Comparison of ENCODE assay signal across 8 mouse cellular contexts in genomic region chr9:61645661-61646425, GRCm38 (mm10).
DNase-seq lines count a peak whose midpoint lies in the region; ATAC-seq and TF ChIP-seq lines count a peak whose summit lies in the region.

No protein-coding gene starts in this region.

- no peaks in the 10 kb centered on the region for H3K9me3 ChIP-seq in heart, embryonic 11.5 days (replicated peaks; ENCODE audit: control insufficient read depth, low read length)
- 0 out of 2 replicates have a peak, but pooled peaks cover 2% of the 10 kb centered on the region for H3K9me3 ChIP-seq in kidney, embryonic 14.5 days (ENCODE audit: control insufficient read depth, low read length)
- H3K9me3 ChIP-seq in neural tube, embryonic 13.5 days: peaks cover 5% of the 10 kb centered on the region; the same call in 1 of the 2 replicates

- H3K4me3 ChIP-seq in heart, adult 2 months: no peak overlapping the region
- no peak overlapping the region for H3K4me3 ChIP-seq in heart, embryonic 11.5 days (ENCODE audit: low read depth, low read length)
- H3K4me3 ChIP-seq in kidney, embryonic 14.5 days (ENCODE audit: low read length): no peak overlapping the region
- H3K4me3 ChIP-seq in neural tube, embryonic 13.5 days: no peak overlapping the region

- no peak for TF ChIP-seq CTCF in heart, adult 2 months (IDR thresholded peaks at IDR 0.05)

- peak overlapping the region; percentile 38; the same call in 1 of the 2 replicates for H3K9ac ChIP-seq in heart, adult 2 months (ENCODE audit: low read depth, low read length)
- no peak overlapping the region for H3K9ac ChIP-seq in heart, embryonic 11.5 days (ENCODE audit: low read depth, low read length)
- no peak overlapping the region for H3K9ac ChIP-seq in kidney, embryonic 14.5 days (ENCODE audit: low read depth, low read length)
- H3K9ac ChIP-seq in neural tube, embryonic 13.5 days: peak overlapping the region; percentile 47; the same call in 1 of the 2 replicates

- no peak for TF ChIP-seq EP300 in heart, adult 2 months (IDR thresholded peaks at IDR 0.05; ENCODE audit: insufficient read depth, low read depth, low read length)

- H3K27me3 ChIP-seq in heart, adult 2 months (ENCODE audit: control insufficient read depth, insufficient read depth, low read length): no peaks in the 10 kb centered on the region
- H3K27me3 ChIP-seq in heart, embryonic 11.5 days (ENCODE audit: control insufficient read depth, insufficient read depth, low read length): no peaks in the 10 kb centered on the region
- no peaks in the 10 kb centered on the region for H3K27me3 ChIP-seq in kidney, embryonic 14.5 days (ENCODE audit: control insufficient read depth, insufficient read depth, low read length)
- 0 out of 2 replicates have a peak, but pooled peaks cover 2% of the 10 kb centered on the region for H3K27me3 ChIP-seq in neural tube, embryonic 13.5 days

- H3K4me1 ChIP-seq in heart, adult 2 months (ENCODE audit: control insufficient read depth, insufficient read depth, low read length): peaks cover 2% of the 10 kb centered on the region
- H3K4me1 ChIP-seq in heart, embryonic 11.5 days (ENCODE audit: control insufficient read depth, insufficient read depth, low read length): no peaks in the 10 kb centered on the region
- no peaks in the 10 kb centered on the region for H3K4me1 ChIP-seq in kidney, embryonic 14.5 days (ENCODE audit: control insufficient read depth, insufficient read depth, low read length)
- H3K4me1 ChIP-seq in neural tube, embryonic 13.5 days (replicated peaks): peaks cover 17% of the 10 kb centered on the region

- H3K79me2 ChIP-seq in heart, adult 2 months (replicated peaks; ENCODE audit: control insufficient read depth, insufficient read depth, low read length): no peaks in the 10 kb centered on the region

- no peak for ATAC-seq in heart, embryonic 11.5 days (replicated peaks; ENCODE audit: insufficient number of reproducible peaks, low FRiP score, low TSS enrichment)
- ATAC-seq in kidney, embryonic 14.5 days (ENCODE audit: low FRiP score, low TSS enrichment): peak; percentile 76; the same call in 1 of the 2 replicates
- peak; percentile 82 for ATAC-seq in neural tube, embryonic 13.5 days (ENCODE audit: low read depth)

- no peak overlapping the region for H3K4me2 ChIP-seq in heart, embryonic 11.5 days
- no peak overlapping the region; the same call in 1 of the 2 replicates for H3K4me2 ChIP-seq in kidney, embryonic 14.5 days (replicated peaks; ENCODE audit: low read depth, low read length)
- H3K4me2 ChIP-seq in neural tube, embryonic 13.5 days: 0 out of 2 replicates have a peak overlapping the region, but pooled peaks have one; percentile 11

- peak in 1 of 2 experiments; percentile 48 for DNase-seq in heart, adult 2 months
- DNase-seq in gastrocnemius, postnatal 10 days: peak; percentile 55
- DNase-seq in layer of hippocampus, adult 18-20 months (ENCODE audit: low spot score in 2 of 2): no peak
- no peak for DNase-seq in cerebellum, adult 8-10 months
- no peak for DNase-seq in Muller cell, postnatal 12 days (ENCODE audit: inconsistent ontology term)

- intact Hi-C loops in heart, adult 2 months (cut with DNase I): no loop called here

- H3K27ac ChIP-seq in heart, adult 2 months: peak overlapping the region; percentile 67
- H3K27ac ChIP-seq in heart, embryonic 11.5 days (ENCODE audit: low read depth, low read length): no peak overlapping the region
- no peak overlapping the region for H3K27ac ChIP-seq in kidney, embryonic 14.5 days (ENCODE audit: low read depth, low read length)
- H3K27ac ChIP-seq in neural tube, embryonic 13.5 days (replicated peaks): peak overlapping the region; percentile 78

- no peak; the same call in 1 of the 2 replicates for TF ChIP-seq POLR2A in heart, adult 2 months (IDR thresholded peaks at IDR 0.05; ENCODE audit: insufficient read depth, low read depth, low read length)

- 41% methylated on average over 20 of the region's 20 CpGs for WGBS in heart, adult 2 months
- 55% methylated on average over 20 of the region's 20 CpGs for WGBS in heart, embryonic 11.5 days (ENCODE audit: insufficient replicate concordance)
- 37% methylated on average over 20 of the region's 20 CpGs for WGBS in kidney, embryonic 14.5 days
- 26% methylated on average over 20 of the region's 20 CpGs for WGBS in neural tube, embryonic 13.5 days

- H3K36me3 ChIP-seq in heart, adult 2 months (ENCODE audit: control insufficient read depth, insufficient read depth, low read length): no peaks in the 10 kb centered on the region
- H3K36me3 ChIP-seq in heart, embryonic 11.5 days (ENCODE audit: control insufficient read depth, insufficient read depth, low read length): no peaks in the 10 kb centered on the region
- H3K36me3 ChIP-seq in kidney, embryonic 14.5 days (ENCODE audit: control insufficient read depth, insufficient read depth, low read length): no peaks in the 10 kb centered on the region
- H3K36me3 ChIP-seq in neural tube, embryonic 13.5 days: no peaks in the 10 kb centered on the region

Comparison
In these comparisons a context has a peak if more than half of its experiments do, and no peak if none do; other contexts are left out.
1. H3K27ac ChIP-seq: peak in heart, adult 2 months (single experiment) and neural tube, embryonic 13.5 days (single experiment); none in heart, embryonic 11.5 days (single experiment) and kidney, embryonic 14.5 days (single experiment).
2. H3K9ac ChIP-seq: peak in heart, adult 2 months (single experiment) and neural tube, embryonic 13.5 days (single experiment); none in heart, embryonic 11.5 days (single experiment) and kidney, embryonic 14.5 days (single experiment).